Mouse (Mus musculus): ENCODE measurements at regions not wholly inside any gene's neighbourhood (a gene's known extent, or its start where the extent isn't known, plus 50 kb on each side); places are given as distances from the start of the nearest gene placed in this dataset.

DNA sequence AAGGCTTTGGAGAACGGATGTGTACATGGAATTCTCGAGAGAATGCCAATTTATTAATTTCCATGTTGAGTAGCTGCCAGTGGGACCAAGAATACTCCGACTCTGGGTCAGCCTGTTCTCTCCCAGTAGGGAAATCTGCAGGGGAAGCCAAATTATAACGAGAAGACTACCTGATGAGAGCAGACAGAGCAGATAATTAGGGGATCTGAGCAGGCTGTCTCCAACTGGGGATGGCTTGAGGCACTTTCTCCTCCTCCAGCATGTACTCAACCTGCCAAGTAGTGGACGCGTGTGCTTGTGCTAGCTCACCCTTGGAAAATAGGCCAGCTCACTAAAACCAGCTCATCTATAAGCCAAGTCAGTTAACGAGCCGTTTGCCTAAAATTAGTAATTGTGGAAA is 80.5 kb upstream of the Eif4g2 start:
- H3K27ac ChIP-seq (ENCODE audit: low read length) = no peak overlapping the region
- no peak for ATAC-seq (replicated peaks; ENCODE audit: extremely low read depth, insufficient read depth, low FRiP score)
- 0 out of 2 replicates have a peak, but pooled peaks cover 4% of the 10 kb centered on the region for H3K9me3 ChIP-seq (replicated peaks; ENCODE audit: control insufficient read depth, low read length)
- no peak overlapping the region for H3K9ac ChIP-seq (ENCODE audit: low read length)
- WGBS = 81% methylated on average over 8 of the region's 8 CpGs
- peaks cover under 1% of the 10 kb centered on the region for H3K4me1 ChIP-seq (ENCODE audit: control insufficient read depth, insufficient read depth, low read length)
- no peaks in the 10 kb centered on the region for H3K36me3 ChIP-seq (ENCODE audit: control insufficient read depth, insufficient read depth)
- H3K27me3 ChIP-seq (ENCODE audit: control insufficient read depth, insufficient read depth, low read length) = no peaks in the 10 kb centered on the region
- H3K4me2 ChIP-seq (ENCODE audit: low read depth, low read length) = no peak overlapping the region
- no peak overlapping the region for H3K4me3 ChIP-seq (ENCODE audit: low read length)

DNA sequence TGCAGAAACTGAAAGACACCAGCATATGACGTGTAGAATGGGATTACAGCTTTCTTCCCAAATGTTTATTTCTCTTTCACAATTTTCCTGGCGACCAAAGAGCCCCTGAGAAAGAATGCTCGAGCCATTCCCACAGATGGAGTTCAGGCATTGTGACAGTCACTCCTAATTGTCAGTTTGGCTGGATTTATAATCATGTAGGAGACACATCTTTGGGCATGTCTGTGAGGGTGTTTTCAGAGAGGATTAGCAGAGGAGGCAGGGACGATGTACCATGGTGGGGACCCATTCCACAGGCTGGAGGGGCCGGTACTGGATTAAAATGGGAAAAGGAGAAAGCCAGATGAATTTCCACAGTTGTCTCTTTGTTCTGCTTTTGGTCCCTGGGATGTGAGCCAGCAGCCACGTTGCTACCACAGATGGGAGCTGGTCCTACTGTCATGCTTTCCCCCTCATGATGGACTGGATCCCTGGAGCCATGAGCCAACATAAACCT is 76.0 kb upstream of the Eif4g2 start:
- no peak overlapping the region for H3K4me3 ChIP-seq (ENCODE audit: low read length)
- H3K36me3 ChIP-seq (ENCODE audit: control insufficient read depth, insufficient read depth) = no peaks in the 10 kb centered on the region
- H3K27ac ChIP-seq (ENCODE audit: low read length) = no peak overlapping the region
- H3K4me2 ChIP-seq (ENCODE audit: low read depth, low read length) = no peak overlapping the region
- no peaks in the 10 kb centered on the region for H3K27me3 ChIP-seq (ENCODE audit: control insufficient read depth, insufficient read depth, low read length)
- 0 out of 2 replicates have a peak, but pooled peaks cover 4% of the 10 kb centered on the region for H3K9me3 ChIP-seq (replicated peaks; ENCODE audit: control insufficient read depth, low read length)
- ATAC-seq (replicated peaks; ENCODE audit: extremely low read depth, insufficient read depth, low FRiP score) = no peak
- WGBS = 65% methylated on average over 6 of the region's 6 CpGs
- no peak overlapping the region for H3K9ac ChIP-seq (ENCODE audit: low read length)
- peaks cover 28% of the 10 kb centered on the region for H3K4me1 ChIP-seq (ENCODE audit: control insufficient read depth, insufficient read depth, low read length)

DNA sequence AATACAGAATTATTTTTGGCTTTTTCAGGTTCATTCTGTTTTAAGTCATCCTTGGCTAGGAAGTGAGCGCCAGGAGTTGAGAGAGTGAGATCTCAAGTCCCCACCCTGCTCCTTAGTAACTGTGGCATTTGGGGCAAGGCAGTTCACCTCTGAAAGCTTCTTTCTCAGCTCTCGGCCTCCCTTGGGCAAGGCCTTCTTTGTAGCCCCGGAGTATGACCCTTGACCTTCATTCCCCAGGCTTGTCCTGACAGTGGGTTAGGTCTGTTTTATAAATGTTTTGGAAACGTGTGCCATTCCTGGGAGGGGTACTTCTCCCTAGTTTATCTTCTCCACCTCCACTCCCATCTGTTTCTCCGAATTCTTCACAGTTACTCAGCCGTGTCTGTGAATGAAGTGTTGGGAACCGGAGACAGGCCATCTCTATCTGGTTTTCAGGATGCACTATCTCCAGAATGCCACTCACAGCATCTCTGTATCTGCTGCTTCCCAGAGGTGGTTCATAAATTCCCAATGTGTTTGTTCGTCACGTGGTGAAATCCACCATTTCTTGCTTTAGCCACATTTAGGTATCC is 75.0 kb upstream of the Eif4g2 start:
- WGBS = 42% methylated on average over 9 of the region's 9 CpGs
- ATAC-seq (replicated peaks; ENCODE audit: extremely low read depth, insufficient read depth, low FRiP score) = no peak
- H3K27ac ChIP-seq (ENCODE audit: low read length) = peak overlapping the region; percentile 99
- no peak overlapping the region for H3K4me3 ChIP-seq (ENCODE audit: low read length)
- H3K9me3 ChIP-seq (replicated peaks; ENCODE audit: control insufficient read depth, low read length) = 0 out of 2 replicates have a peak, but pooled peaks cover 4% of the 10 kb centered on the region
- peak overlapping the region; percentile 52 for H3K4me2 ChIP-seq (ENCODE audit: low read depth, low read length)
- no peaks in the 10 kb centered on the region for H3K27me3 ChIP-seq (ENCODE audit: control insufficient read depth, insufficient read depth, low read length)
- no peaks in the 10 kb centered on the region for H3K36me3 ChIP-seq (ENCODE audit: control insufficient read depth, insufficient read depth)
- peak overlapping the region; percentile 15; the same call in 1 of the 2 replicates for H3K9ac ChIP-seq (ENCODE audit: low read length)
- H3K4me1 ChIP-seq (ENCODE audit: control insufficient read depth, insufficient read depth, low read length) = peaks cover 28% of the 10 kb centered on the region

DNA sequence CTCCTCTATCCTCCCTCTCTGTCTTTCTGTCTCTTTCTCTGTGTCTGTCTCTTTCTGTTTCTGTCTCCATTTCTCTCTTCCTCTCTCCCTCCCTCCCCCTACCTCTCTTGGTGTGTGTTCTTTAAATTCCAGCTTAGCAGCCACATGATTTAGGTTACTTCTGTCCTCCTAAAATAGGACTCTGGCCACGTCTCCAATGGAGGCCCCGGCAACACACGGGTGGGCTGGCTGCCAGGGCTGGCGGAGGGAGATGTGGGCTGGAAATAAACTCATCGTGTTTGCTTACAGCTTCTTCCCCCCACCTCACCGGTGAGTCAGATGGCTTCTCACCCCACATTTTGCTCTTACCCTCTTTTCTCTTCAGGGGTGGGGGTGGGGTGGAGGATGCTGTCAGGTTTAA is 74.5 kb upstream of the Eif4g2 start:
- Histone ChIP-seq H3K27me3 (ENCODE audit: control insufficient read depth, insufficient read depth, low read length) (no peaks in the 10 kb centered on the region), H3K9me3 (replicated peaks; ENCODE audit: control insufficient read depth, low read length) (0 out of 2 replicates have a peak, but pooled peaks cover 4% of the 10 kb centered on the region), H3K27ac (ENCODE audit: low read length) (peak overlapping the region; percentile 99), H3K9ac (ENCODE audit: low read length) (peak overlapping the region; percentile 15; the same call in 1 of the 2 replicates), H3K4me2 (ENCODE audit: low read depth, low read length) (peak overlapping the region; percentile 52), H3K4me1 (ENCODE audit: control insufficient read depth, insufficient read depth, low read length) (peaks cover 28% of the 10 kb centered on the region), H3K4me3 (ENCODE audit: low read length) (no peak overlapping the region), H3K36me3 (ENCODE audit: control insufficient read depth, insufficient read depth) (no peaks in the 10 kb centered on the region)
- 3% methylated on average over 6 of the region's 6 CpGs for WGBS
- peak; percentile 85 for ATAC-seq (replicated peaks; ENCODE audit: extremely low read depth, insufficient read depth, low FRiP score)

DNA sequence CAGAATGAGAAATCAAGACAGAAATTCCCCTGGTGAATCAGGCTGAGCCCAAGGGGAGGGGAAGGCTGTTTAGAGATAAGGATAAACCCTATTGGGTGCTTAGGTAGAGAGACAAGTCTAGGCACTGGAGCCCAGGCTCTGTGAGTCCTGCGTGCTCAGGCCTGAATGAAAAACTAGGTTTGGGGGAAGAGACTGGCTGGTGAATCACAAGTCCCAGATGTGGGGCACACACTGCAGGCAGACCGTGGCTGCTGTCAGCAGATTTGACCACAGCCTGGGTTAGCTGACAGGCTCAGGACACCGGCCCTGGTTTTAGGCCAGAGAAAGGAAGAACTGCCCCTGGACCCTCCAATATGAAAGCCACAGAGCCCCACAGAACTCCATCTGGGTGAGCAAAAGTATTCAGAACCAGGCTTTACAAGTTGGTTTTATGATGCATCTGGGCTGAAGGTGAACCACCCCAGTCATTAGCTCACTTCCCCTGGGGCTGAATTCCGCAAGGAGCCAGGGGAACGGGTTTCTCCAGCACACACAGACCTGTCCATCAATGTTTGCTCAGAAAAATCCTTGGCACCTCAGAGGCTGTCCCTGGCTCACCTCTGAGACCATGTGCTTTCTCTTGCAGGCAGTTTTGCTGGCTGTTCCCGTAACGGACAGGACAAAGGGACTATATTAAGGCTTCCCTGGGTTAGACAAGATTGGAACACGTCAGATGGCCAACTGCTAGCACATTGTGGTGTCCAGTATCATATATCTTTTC is 73.8 kb upstream of the Eif4g2 start:
- peak overlapping the region; percentile 67 for H3K9ac ChIP-seq (ENCODE audit: low read length)
- peak overlapping the region; percentile 99 for H3K27ac ChIP-seq (ENCODE audit: low read length)
- WGBS = 22% methylated on average over 8 of the region's 8 CpGs
- H3K4me3 ChIP-seq (ENCODE audit: low read length) = peak overlapping the region; percentile 21
- peak; percentile 85 for ATAC-seq (replicated peaks; ENCODE audit: extremely low read depth, insufficient read depth, low FRiP score)
- no peaks in the 10 kb centered on the region for H3K27me3 ChIP-seq (ENCODE audit: control insufficient read depth, insufficient read depth, low read length)
- no peaks in the 10 kb centered on the region for H3K36me3 ChIP-seq (ENCODE audit: control insufficient read depth, insufficient read depth)
- H3K4me2 ChIP-seq (ENCODE audit: low read depth, low read length) = peak overlapping the region; percentile 52
- H3K9me3 ChIP-seq (replicated peaks; ENCODE audit: control insufficient read depth, low read length) = 0 out of 2 replicates have a peak, but pooled peaks cover 4% of the 10 kb centered on the region
- peaks cover 28% of the 10 kb centered on the region for H3K4me1 ChIP-seq (ENCODE audit: control insufficient read depth, insufficient read depth, low read length)

DNA sequence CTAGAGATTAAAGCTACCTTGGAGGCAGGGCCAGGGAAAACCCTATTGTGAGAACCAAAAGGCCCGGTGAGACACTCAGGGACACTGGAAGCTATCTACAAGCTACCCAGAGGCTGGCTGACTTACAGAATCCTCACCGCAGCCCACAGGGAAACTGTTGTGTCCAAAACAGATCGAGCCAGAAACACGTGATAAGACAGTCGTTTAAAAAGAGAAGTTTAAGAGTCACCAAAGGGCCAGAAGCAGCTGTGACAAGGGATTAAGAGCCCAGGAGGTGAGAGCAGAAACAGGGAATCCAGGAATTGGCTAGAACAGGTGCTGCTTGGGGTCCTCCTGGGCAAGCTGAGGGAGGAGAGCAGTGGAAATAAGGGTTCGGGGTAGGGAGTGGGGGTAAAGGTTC is 73.2 kb upstream of the Eif4g2 start:
- no peaks in the 10 kb centered on the region for H3K27me3 ChIP-seq (ENCODE audit: control insufficient read depth, insufficient read depth, low read length)
- WGBS = 27% methylated on average over 6 of the region's 6 CpGs
- H3K9ac ChIP-seq (ENCODE audit: low read length) = peak overlapping the region; percentile 67
- no peaks in the 10 kb centered on the region for H3K36me3 ChIP-seq (ENCODE audit: control insufficient read depth, insufficient read depth)
- peak overlapping the region; percentile 52 for H3K4me2 ChIP-seq (ENCODE audit: low read depth, low read length)
- no peak for ATAC-seq (replicated peaks; ENCODE audit: extremely low read depth, insufficient read depth, low FRiP score)
- no peaks in the 10 kb centered on the region for H3K9me3 ChIP-seq (replicated peaks; ENCODE audit: control insufficient read depth, low read length)
- H3K27ac ChIP-seq (ENCODE audit: low read length) = peak overlapping the region; percentile 99
- no peak overlapping the region for H3K4me3 ChIP-seq (ENCODE audit: low read length)
- peaks cover 28% of the 10 kb centered on the region for H3K4me1 ChIP-seq (ENCODE audit: control insufficient read depth, insufficient read depth, low read length)

DNA sequence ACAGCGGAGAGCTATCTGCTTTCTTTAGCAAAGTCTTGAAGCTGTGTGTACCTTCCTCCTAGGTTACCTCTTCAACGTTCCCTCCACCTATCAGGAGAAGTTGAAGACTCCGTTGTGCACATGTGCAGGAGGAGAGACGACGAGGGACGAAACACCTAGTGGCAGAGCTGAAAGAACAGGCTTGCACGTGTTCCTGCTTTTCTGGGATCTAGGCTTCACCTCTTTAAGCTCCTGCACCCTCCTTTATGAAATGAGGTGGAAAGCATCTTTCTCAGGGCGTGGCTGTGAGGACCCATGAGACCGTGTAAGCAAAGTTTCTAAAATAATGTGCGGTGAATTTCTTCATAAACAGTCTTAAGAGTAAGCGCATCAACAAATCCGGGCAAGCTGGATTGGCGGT is 71.4 kb upstream of the Eif4g2 start:
- Histone ChIP-seq H3K4me2 (ENCODE audit: low read depth, low read length) (no peak overlapping the region), H3K27ac (ENCODE audit: low read length) (no peak overlapping the region), H3K4me1 (ENCODE audit: control insufficient read depth, insufficient read depth, low read length) (peaks cover 38% of the 10 kb centered on the region), H3K27me3 (ENCODE audit: control insufficient read depth, insufficient read depth, low read length) (no peaks in the 10 kb centered on the region), H3K36me3 (ENCODE audit: control insufficient read depth, insufficient read depth) (no peaks in the 10 kb centered on the region), H3K9ac (ENCODE audit: low read length) (no peak overlapping the region), H3K9me3 (replicated peaks; ENCODE audit: control insufficient read depth, low read length) (no peaks in the 10 kb centered on the region), H3K4me3 (ENCODE audit: low read length) (no peak overlapping the region)
- ATAC-seq (replicated peaks; ENCODE audit: extremely low read depth, insufficient read depth, low FRiP score) = no peak
- 84% methylated on average over 13 of the region's 13 CpGs for WGBS

DNA sequence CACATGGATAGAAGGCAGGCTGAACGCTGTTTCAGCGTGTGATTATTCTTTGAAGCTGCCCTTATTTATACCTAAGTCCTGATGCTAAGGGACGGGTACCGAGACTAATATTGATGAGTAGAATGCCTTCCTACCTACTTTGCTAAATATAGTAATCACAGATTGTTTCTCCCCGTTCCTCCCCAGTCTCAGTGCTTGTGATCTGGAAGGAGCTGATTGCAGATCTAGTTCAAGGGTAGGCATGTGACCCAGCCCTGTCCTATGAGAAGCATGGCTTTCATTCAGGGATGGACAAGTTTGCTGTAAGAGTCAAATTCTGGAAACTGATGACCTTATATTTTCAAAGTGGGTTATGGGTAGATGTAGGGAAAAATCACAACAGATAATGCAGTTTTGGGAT is 67.7 kb upstream of the Eif4g2 start:
- Histone ChIP-seq H3K9me3 (replicated peaks; ENCODE audit: control insufficient read depth, low read length) (no peaks in the 10 kb centered on the region), H3K4me3 (ENCODE audit: low read length) (no peak overlapping the region), H3K36me3 (ENCODE audit: control insufficient read depth, insufficient read depth) (no peaks in the 10 kb centered on the region), H3K4me1 (ENCODE audit: control insufficient read depth, insufficient read depth, low read length) (peaks cover 20% of the 10 kb centered on the region), H3K9ac (ENCODE audit: low read length) (no peak overlapping the region), H3K27me3 (ENCODE audit: control insufficient read depth, insufficient read depth, low read length) (no peaks in the 10 kb centered on the region), H3K27ac (ENCODE audit: low read length) (peak overlapping the region; percentile 74), H3K4me2 (ENCODE audit: low read depth, low read length) (no peak overlapping the region)
- WGBS = 64% methylated on average over 5 of the region's 5 CpGs
- ATAC-seq (replicated peaks; ENCODE audit: extremely low read depth, insufficient read depth, low FRiP score) = no peak

DNA sequence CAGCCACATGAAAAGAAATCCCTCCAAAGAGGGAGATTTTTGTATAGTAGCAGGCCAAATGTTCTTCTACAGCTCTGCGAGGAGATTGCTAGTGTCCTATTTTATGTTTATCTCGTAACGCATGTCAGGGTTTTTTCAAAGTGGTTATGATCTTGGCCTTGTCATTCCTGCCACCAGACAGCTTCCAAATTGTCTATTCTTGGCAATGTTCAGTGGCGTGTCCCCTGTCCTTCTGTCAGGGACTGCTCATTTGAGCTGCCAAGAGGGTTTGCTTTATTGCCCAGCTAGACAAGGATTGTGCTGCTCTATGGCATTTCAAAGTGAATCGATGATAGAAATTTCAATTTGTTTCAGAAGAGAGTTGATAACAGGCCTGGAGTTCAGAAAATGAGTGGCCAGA is 67.3 kb upstream of the Eif4g2 start:
- ATAC-seq (replicated peaks; ENCODE audit: extremely low read depth, insufficient read depth, low FRiP score) = 0 out of 2 replicates have a peak, but pooled peaks have one; percentile 16
- H3K27ac ChIP-seq (ENCODE audit: low read length) = peak overlapping the region; percentile 74
- no peaks in the 10 kb centered on the region for H3K9me3 ChIP-seq (replicated peaks; ENCODE audit: control insufficient read depth, low read length)
- H3K4me2 ChIP-seq (ENCODE audit: low read depth, low read length) = no peak overlapping the region
- no peak overlapping the region for H3K4me3 ChIP-seq (ENCODE audit: low read length)
- H3K4me1 ChIP-seq (ENCODE audit: control insufficient read depth, insufficient read depth, low read length) = peaks cover 18% of the 10 kb centered on the region
- no peaks in the 10 kb centered on the region for H3K27me3 ChIP-seq (ENCODE audit: control insufficient read depth, insufficient read depth, low read length)
- H3K36me3 ChIP-seq (ENCODE audit: control insufficient read depth, insufficient read depth) = no peaks in the 10 kb centered on the region
- H3K9ac ChIP-seq (ENCODE audit: low read length) = no peak overlapping the region
- WGBS = 43% methylated on average over 5 of the region's 5 CpGs
